8 mouse cellular contexts compared by ENCODE assay signal in the genomic region with DNA sequence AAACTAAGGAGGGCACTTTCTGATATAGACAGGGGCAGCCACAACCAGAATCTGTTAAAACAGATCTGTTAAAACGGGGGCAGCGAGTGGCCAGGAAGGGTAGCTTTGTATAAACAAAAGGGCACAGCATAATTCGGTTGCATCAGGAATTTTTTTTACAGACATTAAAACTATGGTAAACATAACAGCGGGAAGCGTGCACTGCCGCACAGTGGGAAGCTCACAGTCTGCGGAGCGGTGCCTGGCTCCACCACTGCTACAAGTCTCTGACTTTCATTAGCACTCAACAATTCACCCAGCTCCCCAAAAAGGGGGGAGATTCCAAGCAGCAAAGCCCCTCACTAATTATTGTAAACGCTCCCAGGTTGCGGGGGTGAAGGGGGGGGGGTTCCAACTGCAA.
DNase-seq lines count a peak whose midpoint lies in the region; ATAC-seq and TF ChIP-seq lines count a peak whose summit lies in the region.

No protein-coding gene starts in this region.

- H3K4me2 ChIP-seq in lung, embryonic 14.5 days: peak overlapping the region; percentile 46
- H3K4me2 ChIP-seq in forebrain, embryonic 11.5 days (ENCODE audit: low read depth, low read length, severe bottlenecking): peak overlapping the region; percentile 43
- H3K4me2 ChIP-seq in neural tube, embryonic 15.5 days: peak overlapping the region; percentile 43
- no peak overlapping the region for H3K4me2 ChIP-seq in liver, postnatal 0 days (ENCODE audit: low read depth, low read length)

- peaks cover 8% of the 10 kb centered on the region for H3K4me1 ChIP-seq in lung, embryonic 14.5 days (ENCODE audit: insufficient read depth)
- peaks cover 3% of the 10 kb centered on the region; the same call in 1 of the 2 replicates for H3K4me1 ChIP-seq in forebrain, embryonic 11.5 days (replicated peaks; ENCODE audit: control insufficient read depth, insufficient read depth, low read length)
- H3K4me1 ChIP-seq in limb, embryonic 10.5 days: peaks cover 16% of the 10 kb centered on the region
- 0 out of 2 replicates have a peak, but pooled peaks cover 9% of the 10 kb centered on the region for H3K4me1 ChIP-seq in neural tube, embryonic 15.5 days
- 0 out of 2 replicates have a peak, but pooled peaks cover 2% of the 10 kb centered on the region for H3K4me1 ChIP-seq in liver, postnatal 0 days (ENCODE audit: insufficient read depth)

- no peak for TF ChIP-seq CTCF in lung, embryonic 14.5 days (IDR thresholded peaks at IDR 0.05; ENCODE audit: low read depth)
- TF ChIP-seq CTCF in liver, postnatal 0 days (IDR thresholded peaks at IDR 0.05; ENCODE audit: low read depth): no peak

- H3K27ac ChIP-seq in lung, embryonic 14.5 days (ENCODE audit: low read depth): 0 out of 2 replicates have a peak overlapping the region, but pooled peaks have one; percentile 3
- no peak overlapping the region for H3K27ac ChIP-seq in forebrain, embryonic 11.5 days (ENCODE audit: low read depth, low read length)
- peak overlapping the region; percentile 58 for H3K27ac ChIP-seq in limb, embryonic 10.5 days
- H3K27ac ChIP-seq in neural tube, embryonic 15.5 days (replicated peaks): no peak overlapping the region
- no peak overlapping the region for H3K27ac ChIP-seq in liver, postnatal 0 days (ENCODE audit: low read depth)

- no peak overlapping the region for H3K4me3 ChIP-seq in lung, embryonic 14.5 days (ENCODE audit: low read depth, low read length)
- no peak overlapping the region for H3K4me3 ChIP-seq in forebrain, embryonic 11.5 days (ENCODE audit: low read depth, low read length)
- peak overlapping the region; percentile 36 for H3K4me3 ChIP-seq in limb, embryonic 10.5 days
- H3K4me3 ChIP-seq in neural tube, embryonic 15.5 days (replicated peaks): no peak overlapping the region
- no peak overlapping the region for H3K4me3 ChIP-seq in liver, postnatal 0 days (ENCODE audit: low read depth, low read length)

- no peak overlapping the region for H3K9ac ChIP-seq in lung, embryonic 14.5 days
- H3K9ac ChIP-seq in forebrain, embryonic 11.5 days (ENCODE audit: low read length): no peak overlapping the region; the same call in 1 of the 2 replicates
- no peak overlapping the region for H3K9ac ChIP-seq in neural tube, embryonic 15.5 days (replicated peaks)
- no peak overlapping the region for H3K9ac ChIP-seq in liver, postnatal 0 days (replicated peaks)

- no peak for TF ChIP-seq EP300 in liver, postnatal 0 days (IDR thresholded peaks at IDR 0.05; ENCODE audit: low read depth)

- H3K9me3 ChIP-seq in lung, embryonic 14.5 days (ENCODE audit: low read depth, low read length): no peaks in the 10 kb centered on the region
- H3K9me3 ChIP-seq in forebrain, embryonic 11.5 days (ENCODE audit: control insufficient read depth, low read length): no peaks in the 10 kb centered on the region
- no peaks in the 10 kb centered on the region for H3K9me3 ChIP-seq in limb, embryonic 10.5 days (replicated peaks)
- H3K9me3 ChIP-seq in neural tube, embryonic 15.5 days (replicated peaks): no peaks in the 10 kb centered on the region
- H3K9me3 ChIP-seq in liver, postnatal 0 days (ENCODE audit: low read length): no peaks in the 10 kb centered on the region

- no peaks in the 10 kb centered on the region for H3K27me3 ChIP-seq in lung, embryonic 14.5 days (ENCODE audit: insufficient read depth, low read length)
- no peaks in the 10 kb centered on the region for H3K27me3 ChIP-seq in forebrain, embryonic 11.5 days (ENCODE audit: control insufficient read depth, insufficient read depth, low read length)
- H3K27me3 ChIP-seq in limb, embryonic 10.5 days (ENCODE audit: low read depth, poor library complexity, severe bottlenecking): no peaks in the 10 kb centered on the region
- no peaks in the 10 kb centered on the region for H3K27me3 ChIP-seq in neural tube, embryonic 15.5 days (replicated peaks)
- no peaks in the 10 kb centered on the region for H3K27me3 ChIP-seq in liver, postnatal 0 days (ENCODE audit: insufficient read depth, low read length)

- no peaks in the 10 kb centered on the region for H3K36me3 ChIP-seq in lung, embryonic 14.5 days (ENCODE audit: insufficient read depth)
- H3K36me3 ChIP-seq in forebrain, embryonic 11.5 days (ENCODE audit: control insufficient read depth, insufficient read depth, low read length): no peaks in the 10 kb centered on the region
- no peaks in the 10 kb centered on the region for H3K36me3 ChIP-seq in limb, embryonic 10.5 days
- H3K36me3 ChIP-seq in neural tube, embryonic 15.5 days: no peaks in the 10 kb centered on the region
- H3K36me3 ChIP-seq in liver, postnatal 0 days (replicated peaks; ENCODE audit: insufficient read depth, low read length): no peaks in the 10 kb centered on the region

- ATAC-seq in lung, embryonic 14.5 days (ENCODE audit: insufficient read depth): 0 out of 2 replicates have a peak, but pooled peaks have one; percentile 56
- ATAC-seq in forebrain, embryonic 11.5 days (replicated peaks; ENCODE audit: low FRiP score): peak; percentile 85
- peak; percentile 82; the same call in 1 of the 2 replicates for ATAC-seq in neural tube, embryonic 15.5 days (ENCODE audit: low FRiP score)
- no peak for ATAC-seq in megakaryocyte, adult 5-6 weeks (ENCODE audit: poor library complexity, severe bottlenecking)
- no peak for ATAC-seq in liver, postnatal 0 days

- WGBS in lung, embryonic 14.5 days: 12% methylated on average over 10 of the region's 10 CpGs
- WGBS in forebrain, embryonic 11.5 days: 3% methylated on average over 10 of the region's 10 CpGs
- WGBS in limb, embryonic 10.5 days: 10% methylated on average over 10 of the region's 10 CpGs
- 4% methylated on average over 10 of the region's 10 CpGs for WGBS in neural tube, embryonic 15.5 days
- 49% methylated on average over 10 of the region's 10 CpGs for WGBS in liver, postnatal 0 days (ENCODE audit: insufficient replicate concordance)

- DNase-seq in lung, embryonic 14.5 days: peak; percentile 55
- DNase-seq in lung, postnatal 25 days (ENCODE audit: low spot score): no peak
- DNase-seq in forebrain, embryonic 11.5 days (ENCODE audit: low spot score): no peak
- DNase-seq in limb, embryonic 10.5 days (ENCODE audit: low spot score): peak; percentile 46
- DNase-seq in liver, postnatal 0 days: no peak
- no peak for DNase-seq in kidney, postnatal 25 days

Comparison
In these comparisons a context has a peak if more than half of its experiments do, and no peak if none do; other contexts are left out.
1. DNase-seq: peak in lung, embryonic 14.5 days (single experiment) and limb, embryonic 10.5 days (single experiment); none in lung, postnatal 25 days (single experiment), forebrain, embryonic 11.5 days (single experiment), liver, postnatal 0 days (single experiment) and kidney, postnatal 25 days (0 of 2).
2. ATAC-seq: peak in lung, embryonic 14.5 days (single experiment), forebrain, embryonic 11.5 days (single experiment) and neural tube, embryonic 15.5 days (single experiment); none in megakaryocyte, adult 5-6 weeks (single experiment) and liver, postnatal 0 days (single experiment).
3. H3K27ac ChIP-seq: peak in lung, embryonic 14.5 days (single experiment) and limb, embryonic 10.5 days (single experiment); none in forebrain, embryonic 11.5 days (single experiment), neural tube, embryonic 15.5 days (single experiment) and liver, postnatal 0 days (single experiment).